Mouse (Mus musculus) kidney, adult 2 months (tissue): Measurements from ENCODE around the gene Ccdc136.

Experiments
- CTCF ChIP-seq: fragments of 200-500 bp; conservative IDR thresholded peaks from 2 replicates; pipeline ENCODE4 v1.5.1; 2011; ENCODE audit warnings: low read depth, mild to moderate bottlenecking, control low read depth, low read length, moderate library complexity, mixed read lengths; ENCODE audit not compliant: insufficient read depth, insufficient read length
- POLR2A ChIP-seq: fragments of 200-500 bp; IDR thresholded peaks from one replicate; pipeline ENCODE4 v1.6.1; 2011; ENCODE audit warnings: low read depth, low read length, control low read depth

- TF ChIP-seq CTCF (no peak), POLR2A (no peak)
Measured at GRCm38 (mm10) chr6:29450667-29451066, 54.6 kb downstream of the Ccdc136 start.
